Comparison of ENCODE assay signal across 10 mouse cellular contexts in genomic region chr8:80055777-80056176, GRCm38 (mm10). TPM values are rescaled to one million over a fixed set of nuclear protein-coding genes. Genes with fewer than 3 reads are reported as not detected.
DNase-seq lines count a peak whose midpoint lies in the region; ATAC-seq and TF ChIP-seq lines count a peak whose summit lies in the region.
"Had no signal": no experiment of that assay in that cellular context is flagged by ENCODE, and none has a peak within 500 bp of the region (broad histone marks: within the 10 kb centered on the region; RNA-seq: fewer than 3 reads in every experiment).

No protein-coding gene starts in this region.

- H3K36me3 ChIP-seq in forebrain, embryonic 11.5 days (ENCODE audit: control insufficient read depth, insufficient read depth, low read length): no peaks in the 10 kb centered on the region
- no peaks in the 10 kb centered on the region for H3K36me3 ChIP-seq in limb, embryonic 13.5 days
- no peaks in the 10 kb centered on the region for H3K36me3 ChIP-seq in stomach, embryonic 15.5 days

- H3K27ac ChIP-seq in forebrain, embryonic 11.5 days (ENCODE audit: low read depth, low read length): no peak overlapping the region
- H3K27ac ChIP-seq in limb, embryonic 13.5 days: no peak overlapping the region
- H3K27ac ChIP-seq in stomach, embryonic 15.5 days: no peak overlapping the region

- 25% methylated on average over 10 of the region's 10 CpGs for WGBS in lung, adult 2 months
- WGBS in forebrain, embryonic 11.5 days: 2% methylated on average over 10 of the region's 10 CpGs
- 7% methylated on average over 10 of the region's 10 CpGs for whole genome bisulfite sequencing in limb, embryonic 13.5 days
- 11% methylated on average over 10 of the region's 10 CpGs for whole genome bisulfite sequencing in stomach, embryonic 15.5 days

- peaks cover 16% of the 10 kb centered on the region for H3K27me3 ChIP-seq in forebrain, embryonic 11.5 days (ENCODE audit: control insufficient read depth, insufficient read depth, low read length)
- H3K27me3 ChIP-seq in limb, embryonic 13.5 days: peaks cover 39% of the 10 kb centered on the region
- no peaks in the 10 kb centered on the region for H3K27me3 ChIP-seq in stomach, embryonic 15.5 days (replicated peaks)

- no peak overlapping the region for H3K9ac ChIP-seq in forebrain, embryonic 11.5 days (ENCODE audit: low read length)
- peak overlapping the region; percentile 51 for H3K9ac ChIP-seq in limb, embryonic 13.5 days
- H3K9ac ChIP-seq in stomach, embryonic 15.5 days: no peak overlapping the region

- peaks cover 6% of the 10 kb centered on the region; the same call in 1 of the 2 replicates for H3K4me1 ChIP-seq in lung, adult 2 months (ENCODE audit: control insufficient read depth, insufficient read depth, low read length)
- H3K4me1 ChIP-seq in forebrain, embryonic 11.5 days (replicated peaks; ENCODE audit: control insufficient read depth, insufficient read depth, low read length): peaks cover 11% of the 10 kb centered on the region
- H3K4me1 ChIP-seq in limb, embryonic 13.5 days: peaks cover 34% of the 10 kb centered on the region
- 0 out of 2 replicates have a peak, but pooled peaks cover 7% of the 10 kb centered on the region for H3K4me1 ChIP-seq in stomach, embryonic 15.5 days

- H3K4me2 ChIP-seq in forebrain, embryonic 11.5 days (ENCODE audit: low read depth, low read length, severe bottlenecking): peak overlapping the region; percentile 75
- H3K4me2 ChIP-seq in limb, embryonic 13.5 days (replicated peaks): peak overlapping the region; percentile 92
- peak overlapping the region; percentile 91 for H3K4me2 ChIP-seq in stomach, embryonic 15.5 days

- TF ChIP-seq CTCF in lung, adult 2 months (IDR thresholded peaks at IDR 0.05; ENCODE audit: insufficient read depth, low read length): no peak

- peak overlapping the region; percentile 34 for H3K4me3 ChIP-seq in lung, adult 2 months (replicated peaks; ENCODE audit: extremely low read depth, low read depth, low read length)
- H3K4me3 ChIP-seq in forebrain, embryonic 11.5 days (ENCODE audit: low read depth, low read length): peak overlapping the region; percentile 2; the same call in 1 of the 2 replicates
- H3K4me3 ChIP-seq in limb, embryonic 13.5 days: peak overlapping the region; percentile 61
- H3K4me3 ChIP-seq in stomach, embryonic 15.5 days (replicated peaks): peak overlapping the region; percentile 54

- DNase-seq in lung, adult 2 months: no peak
- no peak for DNase-seq in lung, adult 18-20 months
- peak; percentile 70 for DNase-seq in forebrain, embryonic 11.5 days (ENCODE audit: low spot score)
- no peak for DNase-seq in B cell, adult 2 months
- DNase-seq in thymus, postnatal 10 days (ENCODE audit: low spot score in 2 of 2): no peak
- no peak for DNase-seq in gastrocnemius, adult 18-20 months (ENCODE audit: low spot score)
- DNase-seq: heart, postnatal 36 days had no signal

- ATAC-seq in forebrain, embryonic 11.5 days (replicated peaks; ENCODE audit: low FRiP score): peak; percentile 75
- no peak for ATAC-seq in limb, embryonic 13.5 days (ENCODE audit: low FRiP score, low read depth)
- ATAC-seq in stomach, embryonic 15.5 days (ENCODE audit: insufficient read depth, low FRiP score, low read depth): no peak
- ATAC-seq: Patski had no signal

- no peak for TF ChIP-seq POLR2A in lung, adult 2 months (IDR thresholded peaks at IDR 0.05; ENCODE audit: borderline replicate concordance, extremely low read depth, low read depth, low read length)

- no peaks in the 10 kb centered on the region for H3K9me3 ChIP-seq in forebrain, embryonic 11.5 days (ENCODE audit: control insufficient read depth, low read length)
- no peaks in the 10 kb centered on the region for H3K9me3 ChIP-seq in limb, embryonic 13.5 days
- no peaks in the 10 kb centered on the region for H3K9me3 ChIP-seq in stomach, embryonic 15.5 days

RNA-seq across cellular contexts. Expression of gene Hhip, which starts 2.0 kb away (rescaled TPM):
- polyA plus RNA-seq in lung, adult 2 months (2012; rRNA removed): 7.8 and 8.0 TPM in 2 replicates
- 1.9 and 2.8 TPM in 2 replicates for polyA plus RNA-seq in forebrain, embryonic 11.5 days (2014; fragmentation: Nextera tagmentation; extraction: Ambion mirVana)
- 14.0 and 15.9 TPM in 2 replicates for polyA plus RNA-seq in limb, embryonic 13.5 days (2015; fragmentation: Nextera tagmentation; extraction: Ambion mirVana)
- polyA plus RNA-seq in stomach, embryonic 15.5 days (2015; fragmentation: Nextera tagmentation; extraction: Ambion mirVana): 15.4 and 16.7 TPM in 2 replicates
- under 1 TPM; 0.30 to 0.47 TPM for total RNA-seq in gastrocnemius, adult 18-20 months (2021)

Comparison
In these comparisons a context has a peak if more than half of its experiments do, and no peak if none do; other contexts are left out.
1. H3K4me3 ChIP-seq: peak in every context shown above with its lines; median percentile 61 in limb, embryonic 13.5 days; 54 in stomach, embryonic 15.5 days; 34 in lung, adult 2 months; 2 in forebrain, embryonic 11.5 days.